Mouse (Mus musculus) c-Kit-positive CD71-positive TER-119-negative erythroid progenitor cells, embryonic 14.5 days (primary cell): ENCODE measurements around the gene Matn4.
A peak's percentile ranks its signal among the peaks of the same experiment; 100 is the strongest.
"Not testable (repeated sequence)": the region's sequence is repeated elsewhere in the genome, so short reads cannot be mapped to it uniquely, and the experiment has no call there.

Experiments
- DNase-seq: peaks from one replicate; pipeline ENCODE4 v3.0.0-alpha.2; 2013; ENCODE audit warnings: low read depth

Matn4 gene

DNA sequence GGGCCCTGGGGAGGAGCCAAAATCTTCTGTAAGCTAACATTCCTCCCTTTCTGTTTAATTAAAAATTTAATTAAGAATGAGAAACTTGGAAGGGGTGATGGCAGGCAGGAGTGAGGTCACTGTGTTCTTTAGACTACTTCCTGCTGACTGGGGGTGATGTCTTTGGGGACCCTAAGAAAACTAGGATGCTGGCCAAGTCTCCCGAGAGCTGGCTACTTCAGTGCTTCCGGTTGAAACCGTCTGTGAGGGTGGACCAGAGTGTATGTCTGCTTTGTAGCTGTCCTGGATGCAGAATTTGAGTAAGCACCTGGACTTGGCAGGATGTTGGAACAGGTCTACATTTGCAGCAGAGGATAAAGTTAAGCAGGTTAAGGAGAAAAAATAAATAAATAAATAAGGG, 38.0 kb downstream of the Matn4 start:
- DNase-seq = no peak

DNA sequence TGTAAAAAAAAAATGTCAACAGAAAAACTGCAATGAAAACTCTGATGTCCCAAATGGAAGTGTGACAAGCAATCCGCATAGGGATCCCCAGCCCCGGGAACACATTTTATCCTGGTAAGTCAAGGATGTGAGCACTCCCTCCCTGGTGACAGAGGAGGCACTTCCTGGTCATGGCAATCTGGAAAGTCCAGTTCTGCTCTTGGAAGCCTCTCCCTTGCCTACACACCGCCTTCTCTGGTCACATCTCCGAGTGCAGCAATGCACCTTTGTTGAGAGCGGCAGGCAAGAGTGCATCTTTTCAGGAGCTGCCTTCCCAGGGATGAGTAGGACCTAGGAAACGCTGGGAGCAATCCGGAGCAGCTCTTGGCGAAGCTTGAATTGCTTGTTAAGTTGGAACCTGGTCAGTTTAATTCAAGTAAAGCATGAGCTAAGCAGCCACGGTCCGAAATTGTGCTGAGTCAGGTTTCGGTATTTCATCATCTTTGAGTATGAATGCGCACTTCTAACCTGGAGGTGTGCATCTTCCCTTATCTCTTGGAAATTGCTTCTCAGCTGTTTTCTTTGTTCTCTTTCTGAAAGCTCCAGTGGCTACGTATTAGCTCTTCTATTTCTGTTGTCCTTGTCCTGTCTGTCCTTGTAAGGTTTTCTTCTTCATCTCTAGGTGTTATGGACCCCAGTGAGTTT, 43.8 kb downstream of the Matn4 start:
- no peak for DNase-seq

DNA sequence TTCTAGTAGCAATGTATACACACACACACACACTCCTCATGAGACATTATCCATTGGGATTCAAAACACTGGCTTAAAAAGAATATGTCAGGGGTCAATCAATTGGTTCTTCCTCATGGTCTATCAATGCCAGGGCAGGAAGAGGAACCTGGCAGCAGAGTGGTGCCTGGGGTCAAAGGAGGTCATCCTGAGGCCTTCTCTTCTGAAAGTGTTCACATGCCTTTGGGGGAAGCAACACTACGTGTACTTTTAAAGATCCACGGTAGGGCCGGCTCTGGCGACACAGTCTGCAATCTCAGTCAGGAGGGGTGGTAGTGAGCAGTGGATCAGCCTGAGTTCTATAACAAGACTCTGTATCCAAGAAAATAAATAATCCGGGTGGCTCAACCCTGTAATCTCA, 45.3 kb downstream of the Matn4 start:
- DNase-seq = no peak

DNA sequence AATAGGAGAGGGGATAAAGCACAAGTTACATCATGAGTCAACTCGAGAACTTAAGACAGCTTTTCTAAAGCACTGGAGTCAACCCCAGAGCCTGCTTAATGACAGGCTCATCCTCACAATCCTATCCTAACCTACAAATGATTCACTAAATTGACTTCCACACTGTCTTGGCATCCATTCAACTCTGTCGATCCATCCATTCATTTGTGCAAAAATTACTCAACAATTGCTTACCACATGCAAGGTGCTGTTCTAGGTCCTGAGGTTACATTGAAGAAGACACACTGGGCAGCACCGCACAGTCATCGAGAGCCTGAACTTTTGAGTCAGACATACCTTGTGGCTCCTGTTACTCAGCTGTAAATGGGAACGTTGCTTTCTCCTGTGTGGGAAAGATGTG, 45.9 kb downstream of the Matn4 start:
- DNase-seq = no peak

DNA sequence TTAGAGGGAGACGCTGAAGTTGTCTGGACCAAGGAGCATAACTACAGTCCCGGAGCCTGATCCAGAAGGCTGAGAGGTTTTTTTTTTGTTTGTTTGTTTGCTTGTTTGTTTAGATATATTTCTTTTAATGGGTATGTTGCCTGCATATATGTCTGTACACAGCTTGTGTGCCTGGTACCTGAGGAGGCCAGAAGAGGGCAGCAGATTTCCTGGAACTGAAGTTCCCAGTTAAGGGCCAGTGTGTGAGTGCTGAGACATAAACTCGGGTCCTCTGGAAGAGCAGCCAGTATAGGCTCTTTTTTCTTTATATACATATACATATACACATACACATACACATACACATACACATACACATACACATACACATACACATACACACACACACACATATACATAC, 46.6 kb downstream of the Matn4 start:
- no peak for DNase-seq

DNA sequence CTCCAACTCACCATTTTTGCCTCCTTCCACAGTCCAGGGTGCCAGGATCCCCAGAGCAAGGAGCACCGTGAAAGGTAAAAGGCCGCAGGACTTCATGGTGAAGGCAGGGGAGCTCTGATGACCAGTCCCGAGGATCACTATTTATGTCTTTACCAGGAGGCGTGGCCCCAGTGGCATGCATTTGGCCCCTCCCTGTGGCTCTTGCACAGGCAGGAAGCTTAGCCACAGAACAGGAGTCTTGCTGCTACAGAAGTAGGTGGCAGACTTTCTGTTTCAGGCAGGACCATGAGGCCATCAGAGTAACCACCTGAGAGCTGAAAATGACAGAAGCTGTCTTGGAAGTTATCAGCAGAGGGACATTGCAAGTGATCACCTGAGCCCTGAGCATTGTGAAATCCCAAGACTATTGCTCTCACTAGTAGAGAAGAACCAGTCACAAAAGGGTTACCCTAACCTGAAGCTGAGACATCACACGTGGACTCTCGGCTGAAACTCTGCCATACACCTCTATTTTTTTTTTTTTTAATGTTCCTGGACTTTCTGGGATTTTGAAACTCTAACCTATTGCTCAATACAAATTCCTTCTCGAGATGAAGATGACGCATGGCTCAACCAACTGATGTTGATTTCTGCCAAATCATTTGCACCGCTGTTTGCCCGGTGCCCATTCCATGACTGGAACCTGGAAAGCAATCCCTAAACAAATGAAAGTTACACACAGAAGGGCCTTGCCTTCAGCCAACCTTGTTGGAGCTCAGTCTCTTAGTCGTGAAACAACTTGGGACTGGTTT, 48.6 kb downstream of the Matn4 start:
- DNase-seq = no peak

DNA sequence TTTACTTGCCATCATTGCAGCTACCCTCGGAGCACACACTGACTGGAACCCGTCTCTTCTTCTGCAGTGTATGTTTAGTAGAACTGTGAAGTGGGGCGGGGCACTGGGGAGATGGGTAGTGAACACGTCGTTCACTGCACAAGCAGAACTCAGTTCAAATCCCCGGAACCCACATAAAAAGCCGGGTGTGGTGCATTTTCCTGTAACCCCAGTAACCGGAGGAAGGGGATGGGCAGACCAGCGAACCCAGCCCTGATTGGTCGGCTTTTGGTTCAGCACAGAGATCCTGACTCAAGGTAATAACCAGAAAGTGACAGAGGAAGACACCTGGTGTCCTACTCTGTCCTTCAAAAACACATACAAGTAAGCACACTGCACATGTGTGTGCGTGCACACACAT, 51.6 kb downstream of the Matn4 start:
- no peak for DNase-seq

DNA sequence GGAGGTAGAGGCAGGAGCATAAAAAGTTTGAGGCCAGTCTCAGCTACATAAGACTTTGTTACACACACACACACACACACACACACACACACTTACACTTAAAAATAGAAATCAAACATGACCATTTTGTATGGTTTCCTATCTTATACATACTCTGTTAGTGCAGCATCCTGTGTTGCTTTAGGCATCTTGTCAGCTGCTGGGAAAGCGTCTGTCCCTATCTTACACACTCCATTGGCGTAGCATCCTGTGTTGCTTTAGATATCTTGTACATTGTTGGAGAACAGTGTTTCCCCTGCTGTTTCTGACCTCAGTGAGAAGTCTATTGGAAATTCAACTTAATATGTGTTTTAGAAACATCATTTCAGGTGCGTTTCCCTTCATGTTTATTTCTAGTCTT, 52.3 kb downstream of the Matn4 start:
- no peak for DNase-seq

DNA sequence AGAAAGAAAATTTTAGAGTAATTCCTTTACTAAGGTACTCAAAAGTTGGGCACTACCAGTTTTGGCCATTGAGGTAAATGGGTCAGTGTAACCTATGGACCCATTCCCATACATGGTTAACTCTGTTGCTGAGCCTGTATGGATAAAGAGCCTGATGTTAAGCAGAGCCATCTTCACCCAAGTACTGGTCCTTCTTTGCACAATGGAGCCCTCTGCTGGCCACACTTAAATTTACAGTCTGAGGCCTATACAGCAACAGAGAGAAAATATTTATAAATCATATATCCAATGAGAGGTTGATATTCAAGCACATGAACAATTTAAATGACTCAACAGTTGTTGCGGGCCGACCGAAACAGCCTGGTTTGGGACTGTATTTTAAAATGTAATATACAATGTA, 56.0 kb downstream of the Matn4 start:
- peak; percentile 15 for DNase-seq

DNA sequence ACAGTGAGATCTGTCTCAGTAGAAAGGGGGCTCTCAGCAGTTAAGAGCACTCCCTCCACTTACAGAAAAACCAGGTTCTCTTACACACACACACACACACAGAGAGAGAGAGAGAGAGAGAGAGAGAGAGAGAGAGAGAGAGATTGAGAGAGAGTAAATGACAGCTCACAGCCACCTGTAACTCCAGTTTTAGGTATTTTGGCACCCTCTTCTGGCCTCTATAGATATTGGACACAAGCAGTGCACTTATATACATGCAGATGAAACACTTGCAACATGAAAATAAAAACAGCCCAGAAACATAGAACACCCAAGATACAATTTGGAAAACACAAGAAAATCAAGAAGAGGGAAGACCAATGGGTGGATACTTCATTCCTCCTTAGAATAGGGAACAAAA, 57.3 kb downstream of the Matn4 start:
- DNase-seq = not testable (repeated sequence)

DNA sequence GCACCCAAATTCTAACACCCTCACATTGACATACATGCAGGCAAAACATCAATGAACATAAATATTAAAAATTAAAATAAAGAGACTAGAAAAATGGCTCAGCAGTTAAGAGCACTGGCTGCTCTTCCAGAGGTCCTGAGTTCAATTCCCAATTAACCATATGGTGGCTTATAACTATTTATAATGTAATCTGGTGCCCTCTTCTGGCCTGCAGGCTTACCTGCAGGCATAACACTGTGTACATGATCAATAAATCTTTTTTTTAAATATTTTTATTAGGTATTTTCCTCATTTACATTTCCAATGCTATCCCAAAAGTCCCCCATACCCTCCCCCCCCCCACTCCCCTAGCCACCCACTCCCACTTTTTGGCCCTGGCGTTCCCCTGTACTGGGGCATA, 61.2 kb downstream of the Matn4 start:
- not testable (repeated sequence) for DNase-seq
